Mouse (Mus musculus) forebrain, embryonic 13.5 days (tissue): ENCODE data around the gene Tnik. TPM values are rescaled to one million over a fixed set of nuclear protein-coding genes. Genes with fewer than 3 reads are reported as not detected.

Experiments used
- ATAC-seq: fragments of 200-750 bp; cut with Nextera tagmentation; 2 replicates; pipeline ENCODE4 v1.8.0; 2017
- H3K27ac ChIP-seq: fragments of 300-500 bp; sonication (generic); 2 replicates; pipeline ENCODE4 v1.5.1; 2015; ENCODE audit warnings: inconsistent platforms, mild to moderate bottlenecking, moderate library complexity
- H3K27me3 ChIP-seq: fragments of 300-500 bp; sonication (generic); 2 replicates; pipeline ENCODE4 v1.6.1; 2015; ENCODE audit warnings: mild to moderate bottlenecking, inconsistent platforms
- H3K36me3 ChIP-seq: fragments of 300-500 bp; sonication (generic); 2 replicates; pipeline ENCODE4 v1.6.1; 2015; ENCODE audit warnings: mild to moderate bottlenecking, inconsistent platforms; ENCODE audit not compliant: poor library complexity, severe bottlenecking
- H3K4me1 ChIP-seq: fragments of 300-500 bp; sonication (generic); 2 replicates; pipeline ENCODE4 v1.6.1; 2015; ENCODE audit warnings: inconsistent platforms
- H3K4me2 ChIP-seq: fragments of 300-500 bp; sonication (generic); 2 replicates; pipeline ENCODE4 v1.6.1; 2015; ENCODE audit warnings: inconsistent platforms, mild to moderate bottlenecking, moderate library complexity
- H3K4me3 ChIP-seq: fragments of 300-500 bp; sonication (generic); 2 replicates; pipeline ENCODE4 v1.5.1; 2015; ENCODE audit warnings: mild to moderate bottlenecking, inconsistent platforms
- H3K9ac ChIP-seq: fragments of 300-500 bp; sonication (generic); 2 replicates; pipeline ENCODE4 v1.6.1; 2015; ENCODE audit warnings: mild to moderate bottlenecking, inconsistent platforms
- H3K9me3 ChIP-seq: fragments of 300-500 bp; sonication (generic); replicated peaks from 2 replicates; pipeline ENCODE4 v1.6.1; 2016; ENCODE audit warnings: inconsistent platforms
- WGBS: fragments of 180-500 bp; shearing (Covaris S2); methylation state at CpG from one replicate; pipeline ENCODE4 v1.1.7; 2015; 5-methylcytosine and 5-hydroxymethylcytosine counted together
- polyA plus RNA-seq: library from polyadenylated mRNA; unstranded; fragments of >200 nt; fragmentation: Nextera tagmentation; extraction: Ambion mirVana; gene quantifications from 2 replicates; pipeline ENCODE4 v1.2.1, GENCODE M21; 2015

Gene Tnik
- polyA plus RNA-seq, 1 experiment from 2014 or later: 54.9 TPM

- Histone ChIP-seq H3K4me2 (no peak overlapping the region), H3K36me3 (no peaks in the 10 kb centered on the region), H3K4me3 (no peak overlapping the region), H3K27ac (no peak overlapping the region), H3K9me3 (no peaks in the 10 kb centered on the region), H3K27me3 (no peaks in the 10 kb centered on the region), H3K4me1 (no peaks in the 10 kb centered on the region), H3K9ac (no peak overlapping the region)
- WGBS: 90% methylated on average over 7 of the region's 7 CpGs
- no peak for ATAC-seq
Measured at GRCm38 (mm10) chr3:28234179-28234578, 28.8 kb upstream of the Tnik start.

- H3K27me3 ChIP-seq: no peaks in the 10 kb centered on the region
- no peak for ATAC-seq
Measured at GRCm38 (mm10) chr3:28236689-28237088, 26.3 kb upstream of the Tnik start.

GRCm38 (mm10) chr3:28238136-28238535 is 24.9 kb upstream of the Tnik start:
- Histone ChIP-seq H3K4me2 (no peak overlapping the region), H3K4me1 (no peaks in the 10 kb centered on the region), H3K9ac (no peak overlapping the region), H3K27me3 (no peaks in the 10 kb centered on the region), H3K27ac (no peak overlapping the region), H3K36me3 (no peaks in the 10 kb centered on the region), H3K4me3 (no peak overlapping the region), H3K9me3 (no peaks in the 10 kb centered on the region)
- WGBS: 64% methylated on average over 2 of the region's 2 CpGs
- ATAC-seq: no peak

More at GRCm38 (mm10) chr3:28236689-28237088, 26.3 kb upstream of the Tnik start:
- H3K4me3 ChIP-seq: no peak overlapping the region
- H3K4me1 ChIP-seq: no peaks in the 10 kb centered on the region
- whole genome bisulfite sequencing: 93% methylated on average over 4 of the region's 4 CpGs
- no peak overlapping the region for H3K27ac ChIP-seq
- H3K4me2 ChIP-seq: no peak overlapping the region
- no peaks in the 10 kb centered on the region for H3K36me3 ChIP-seq
- no peak overlapping the region for H3K9ac ChIP-seq
- no peaks in the 10 kb centered on the region for H3K9me3 ChIP-seq

GRCm38 (mm10) chr3:28242561-28242960 is 20.5 kb upstream of the Tnik start:
- no peaks in the 10 kb centered on the region for H3K9me3 ChIP-seq
- H3K4me1 ChIP-seq: no peaks in the 10 kb centered on the region
- H3K4me3 ChIP-seq: no peak overlapping the region
- H3K36me3 ChIP-seq: no peaks in the 10 kb centered on the region
- no peak for ATAC-seq
- H3K4me2 ChIP-seq: no peak overlapping the region
- H3K27me3 ChIP-seq: no peaks in the 10 kb centered on the region
- WGBS: 81% methylated on average over 2 of the region's 2 CpGs
- H3K27ac ChIP-seq: no peak overlapping the region
- no peak overlapping the region for H3K9ac ChIP-seq

- H3K4me1 ChIP-seq: 0 out of 2 replicates have a peak, but pooled peaks cover 3% of the 10 kb centered on the region
- no peaks in the 10 kb centered on the region for H3K9me3 ChIP-seq
- H3K4me3 ChIP-seq: no peak overlapping the region
- WGBS: 86% methylated on average over 5 of the region's 5 CpGs
- H3K36me3 ChIP-seq: no peaks in the 10 kb centered on the region
- H3K27ac ChIP-seq: no peak overlapping the region
- H3K4me2 ChIP-seq: no peak overlapping the region
- no peak for ATAC-seq
- H3K9ac ChIP-seq: no peak overlapping the region
- no peaks in the 10 kb centered on the region for H3K27me3 ChIP-seq
Measured at GRCm38 (mm10) chr3:28244244-28244890, 18.6 kb upstream of the Tnik start.

GRCm38 (mm10) chr3:28248255-28248957 is 14.6 kb upstream of the Tnik start:
- Histone ChIP-seq H3K4me1 (0 out of 2 replicates have a peak, but pooled peaks cover 3% of the 10 kb centered on the region), H3K27me3 (no peaks in the 10 kb centered on the region), H3K4me2 (no peak overlapping the region), H3K4me3 (no peak overlapping the region), H3K9ac (no peak overlapping the region), H3K36me3 (no peaks in the 10 kb centered on the region), H3K27ac (no peak overlapping the region), H3K9me3 (no peaks in the 10 kb centered on the region)
- WGBS: 78% methylated on average over 3 of the region's 3 CpGs
- ATAC-seq: no peak

- WGBS: 83% methylated on average over 7 of the region's 7 CpGs
- Histone ChIP-seq H3K9ac (no peak overlapping the region), H3K36me3 (no peaks in the 10 kb centered on the region), H3K27me3 (0 out of 2 replicates have a peak, but pooled peaks cover under 1% of the 10 kb centered on the region), H3K27ac (no peak overlapping the region), H3K4me3 (no peak overlapping the region), H3K9me3 (no peaks in the 10 kb centered on the region), H3K4me1 (no peaks in the 10 kb centered on the region), H3K4me2 (no peak overlapping the region)
- no peak for ATAC-seq
Measured at GRCm38 (mm10) chr3:28255711-28256110, 7.3 kb upstream of the Tnik start.

- peak overlapping the region; percentile 92 for H3K27ac ChIP-seq
Measured at GRCm38 (mm10) chr3:28262371-28263001, 528 bp upstream of the Tnik start.

GRCm38 (mm10) chr3:28263948-28264840 is 1.2 kb downstream of the Tnik start:
- Histone ChIP-seq H3K4me3 (peak overlapping the region; percentile 76), H3K36me3 (no peaks in the 10 kb centered on the region), H3K4me2 (peak overlapping the region; percentile 80), H3K27me3 (0 out of 2 replicates have a peak, but pooled peaks cover 4% of the 10 kb centered on the region), H3K4me1 (peaks cover 51% of the 10 kb centered on the region), H3K27ac (peak overlapping the region; percentile 92), H3K9ac (peak overlapping the region; percentile 92), H3K9me3 (no peaks in the 10 kb centered on the region)
- ATAC-seq: peak; percentile 33; the same call in 1 of the 2 replicates
- WGBS: 1% methylated on average over 23 of the region's 26 CpGs

More at GRCm38 (mm10) chr3:28262371-28263001, 528 bp upstream of the Tnik start:
- H3K9ac ChIP-seq: peak overlapping the region; percentile 92
- under 1% methylated on average over 33 of the region's 33 CpGs for WGBS
- ATAC-seq: peak; percentile 65
- H3K27me3 ChIP-seq: 0 out of 2 replicates have a peak, but pooled peaks cover 4% of the 10 kb centered on the region
- no peaks in the 10 kb centered on the region for H3K9me3 ChIP-seq
- peak overlapping the region; percentile 76 for H3K4me3 ChIP-seq
- H3K36me3 ChIP-seq: no peaks in the 10 kb centered on the region
- H3K4me1 ChIP-seq: peaks cover 34% of the 10 kb centered on the region
- peak overlapping the region; percentile 80 for H3K4me2 ChIP-seq

- Histone ChIP-seq H3K9me3 (no peaks in the 10 kb centered on the region), H3K27ac (peak overlapping the region; percentile 92), H3K4me3 (peak overlapping the region; percentile 76), H3K27me3 (0 out of 2 replicates have a peak, but pooled peaks cover 4% of the 10 kb centered on the region), H3K4me1 (peaks cover 56% of the 10 kb centered on the region), H3K9ac (peak overlapping the region; percentile 92), H3K36me3 (no peaks in the 10 kb centered on the region), H3K4me2 (peak overlapping the region; percentile 80)
- 21% methylated on average over 5 of the region's 5 CpGs for WGBS
- no peak for ATAC-seq
Measured at GRCm38 (mm10) chr3:28264841-28265150, 1.8 kb downstream of the Tnik start.

GRCm38 (mm10) chr3:28265183-28265582 is 2.2 kb downstream of the Tnik start:
- no peaks in the 10 kb centered on the region for H3K36me3 ChIP-seq
- peak; percentile 28 for ATAC-seq
- H3K27ac ChIP-seq: peak overlapping the region; percentile 92
- H3K4me1 ChIP-seq: peaks cover 60% of the 10 kb centered on the region
- peak overlapping the region; percentile 80 for H3K4me2 ChIP-seq
- H3K27me3 ChIP-seq: 0 out of 2 replicates have a peak, but pooled peaks cover 4% of the 10 kb centered on the region
- H3K9ac ChIP-seq: peak overlapping the region; percentile 92
- WGBS: 17% methylated on average over 4 of the region's 4 CpGs
- H3K4me3 ChIP-seq: peak overlapping the region; percentile 76
- H3K9me3 ChIP-seq: no peaks in the 10 kb centered on the region
